Mouse (Mus musculus) heart, postnatal 0 days (tissue): ENCODE measurements at regions not wholly inside any gene's neighbourhood (a gene's known extent, or its start where the extent isn't known, plus 50 kb on each side); places are given as distances from the start of the nearest gene placed in this dataset.

Experiments
- CTCF ChIP-seq: IDR thresholded peaks from 2 replicates; pipeline ENCODE4 v1.5.1; 2016; ENCODE audit warnings: antibody characterized with exemption, control low read depth, low read depth
- EP300 ChIP-seq: IDR thresholded peaks from 2 replicates; pipeline ENCODE4 v1.6.1; 2016; ENCODE audit warnings: antibody characterized with exemption, low read depth

GRCm38 (mm10) chr5:119167718-119168117, 502.8 kb upstream of the Tbx3 start:
- TF ChIP-seq CTCF (no peak), EP300 (no peak)
